Mouse (Mus musculus): ENCODE measurements around the gene Dbn1. TPM values are rescaled to one million over a fixed set of nuclear protein-coding genes. Genes with fewer than 3 reads are reported as not detected.

Gene Dbn1
- polyA plus RNA-seq, 1 experiment = 809 TPM

GRCm38 (mm10) chr13:55508531-55508930 lies 20.6 kb upstream of the Dbn1 start:
- no peak for TF ChIP-seq CTCF (IDR thresholded peaks at IDR 0.05; ENCODE audit: borderline replicate concordance, extremely low read depth, insufficient read depth, insufficient read length)
- TF ChIP-seq POLR2A (IDR thresholded peaks at IDR 0.05; ENCODE audit: borderline replicate concordance, extremely low read depth, insufficient read depth, insufficient read length, poor library complexity, severe bottlenecking) = no peak
- DNase-seq (ENCODE audit: low read depth) = no peak

- TF ChIP-seq CTCF (IDR thresholded peaks at IDR 0.05; ENCODE audit: borderline replicate concordance, extremely low read depth, insufficient read depth, insufficient read length) = peak; percentile 44; the same call in 1 of the 2 replicates
- TF ChIP-seq POLR2A (IDR thresholded peaks at IDR 0.05; ENCODE audit: borderline replicate concordance, extremely low read depth, insufficient read depth, insufficient read length, poor library complexity, severe bottlenecking) = no peak
- peak; percentile 16 for DNase-seq (ENCODE audit: low read depth)
Measured at GRCm38 (mm10) chr13:55507877-55508276, 20.0 kb upstream of the Dbn1 start.

GRCm38 (mm10) chr13:55506697-55507096 lies 18.8 kb upstream of the Dbn1 start:
- TF ChIP-seq CTCF (IDR thresholded peaks at IDR 0.05; ENCODE audit: borderline replicate concordance, extremely low read depth, insufficient read depth, insufficient read length) = no peak
- no peak for TF ChIP-seq POLR2A (IDR thresholded peaks at IDR 0.05; ENCODE audit: borderline replicate concordance, extremely low read depth, insufficient read depth, insufficient read length, poor library complexity, severe bottlenecking)
- DNase-seq (ENCODE audit: low read depth) = no peak

GRCm38 (mm10) chr13:55505810-55506209 lies 17.9 kb upstream of the Dbn1 start:
- TF ChIP-seq CTCF (IDR thresholded peaks at IDR 0.05; ENCODE audit: borderline replicate concordance, extremely low read depth, insufficient read depth, insufficient read length) (no peak), POLR2A (IDR thresholded peaks at IDR 0.05; ENCODE audit: borderline replicate concordance, extremely low read depth, insufficient read depth, insufficient read length, poor library complexity, severe bottlenecking) (no peak)
- no peak for DNase-seq (ENCODE audit: low read depth)

GRCm38 (mm10) chr13:55504390-55504789 lies 16.5 kb upstream of the Dbn1 start:
- TF ChIP-seq POLR2A (IDR thresholded peaks at IDR 0.05; ENCODE audit: borderline replicate concordance, extremely low read depth, insufficient read depth, insufficient read length, poor library complexity, severe bottlenecking) = no peak
- TF ChIP-seq CTCF (IDR thresholded peaks at IDR 0.05; ENCODE audit: borderline replicate concordance, extremely low read depth, insufficient read depth, insufficient read length) = no peak
- no peak for DNase-seq (ENCODE audit: low read depth)

GRCm38 (mm10) chr13:55502405-55502804 lies 14.5 kb upstream of the Dbn1 start:
- no peak for DNase-seq (ENCODE audit: low read depth)
- no peak for TF ChIP-seq POLR2A (IDR thresholded peaks at IDR 0.05; ENCODE audit: borderline replicate concordance, extremely low read depth, insufficient read depth, insufficient read length, poor library complexity, severe bottlenecking)
- no peak for TF ChIP-seq CTCF (IDR thresholded peaks at IDR 0.05; ENCODE audit: borderline replicate concordance, extremely low read depth, insufficient read depth, insufficient read length)

- no peak for DNase-seq (ENCODE audit: low read depth)
- TF ChIP-seq POLR2A (IDR thresholded peaks at IDR 0.05; ENCODE audit: borderline replicate concordance, extremely low read depth, insufficient read depth, insufficient read length, poor library complexity, severe bottlenecking) (no peak), CTCF (IDR thresholded peaks at IDR 0.05; ENCODE audit: borderline replicate concordance, extremely low read depth, insufficient read depth, insufficient read length) (no peak)
Measured at GRCm38 (mm10) chr13:55500575-55500974, 12.7 kb upstream of the Dbn1 start.

- TF ChIP-seq POLR2A (IDR thresholded peaks at IDR 0.05; ENCODE audit: borderline replicate concordance, extremely low read depth, insufficient read depth, insufficient read length, poor library complexity, severe bottlenecking) = no peak
- TF ChIP-seq CTCF (IDR thresholded peaks at IDR 0.05; ENCODE audit: borderline replicate concordance, extremely low read depth, insufficient read depth, insufficient read length) = no peak
- DNase-seq (ENCODE audit: low read depth) = peak; percentile 29
Measured at GRCm38 (mm10) chr13:55498906-55499305, 11.0 kb upstream of the Dbn1 start.

GRCm38 (mm10) chr13:55496661-55497060 lies 8.8 kb upstream of the Dbn1 start:
- no peak for DNase-seq (ENCODE audit: low read depth)
- no peak for TF ChIP-seq POLR2A (IDR thresholded peaks at IDR 0.05; ENCODE audit: borderline replicate concordance, extremely low read depth, insufficient read depth, insufficient read length, poor library complexity, severe bottlenecking)
- no peak for TF ChIP-seq CTCF (IDR thresholded peaks at IDR 0.05; ENCODE audit: borderline replicate concordance, extremely low read depth, insufficient read depth, insufficient read length)

GRCm38 (mm10) chr13:55495702-55496101 lies 7.8 kb upstream of the Dbn1 start:
- peak; percentile 83 for DNase-seq (ENCODE audit: low read depth)
- TF ChIP-seq CTCF (IDR thresholded peaks at IDR 0.05; ENCODE audit: borderline replicate concordance, extremely low read depth, insufficient read depth, insufficient read length) (no peak), POLR2A (IDR thresholded peaks at IDR 0.05; ENCODE audit: borderline replicate concordance, extremely low read depth, insufficient read depth, insufficient read length, poor library complexity, severe bottlenecking) (no peak)

GRCm38 (mm10) chr13:55494883-55495621 lies 7.1 kb upstream of the Dbn1 start:
- peak; percentile 81 for DNase-seq (ENCODE audit: low read depth)
- TF ChIP-seq CTCF (IDR thresholded peaks at IDR 0.05; ENCODE audit: borderline replicate concordance, extremely low read depth, insufficient read depth, insufficient read length) (no peak), POLR2A (IDR thresholded peaks at IDR 0.05; ENCODE audit: borderline replicate concordance, extremely low read depth, insufficient read depth, insufficient read length, poor library complexity, severe bottlenecking) (no peak)

- DNase-seq (ENCODE audit: low read depth) = peak; percentile 44
- TF ChIP-seq CTCF (IDR thresholded peaks at IDR 0.05; ENCODE audit: borderline replicate concordance, extremely low read depth, insufficient read depth, insufficient read length) (no peak), POLR2A (IDR thresholded peaks at IDR 0.05; ENCODE audit: borderline replicate concordance, extremely low read depth, insufficient read depth, insufficient read length, poor library complexity, severe bottlenecking) (no peak)
Measured at GRCm38 (mm10) chr13:55494257-55494656, 6.3 kb upstream of the Dbn1 start.

Measured in brain, embryonic 14.5 days (tissue).